Mouse (Mus musculus) liver, embryonic 12.5 days (tissue): Measurements from ENCODE around the gene Bloc1s5. TPM values are rescaled to one million over a fixed set of nuclear protein-coding genes. Genes with fewer than 3 reads are reported as not detected.
"Not testable (repeated sequence)": the region's sequence is repeated elsewhere in the genome, so short reads cannot be mapped to it uniquely, and the experiment has no call there.

ENCODE experiments used
- ATAC-seq: fragments of 200-750 bp; cut with Nextera tagmentation; 2 replicates; pipeline ENCODE4 v1.8.0; 2017; ENCODE audit warnings: moderate number of reproducible peaks, mild to moderate bottlenecking, moderate library complexity
- H3K27ac ChIP-seq: fragments of 300-500 bp; sonication (generic); 2 replicates; pipeline ENCODE4 v1.5.1; 2016; ENCODE audit warnings: mild to moderate bottlenecking
- H3K27me3 ChIP-seq: fragments of 300-500 bp; sonication (generic); replicated peaks from 2 replicates; pipeline ENCODE4 v1.6.1; 2016; ENCODE audit warnings: mild to moderate bottlenecking, moderate library complexity
- H3K36me3 ChIP-seq: fragments of 300-500 bp; sonication (generic); 2 replicates; pipeline ENCODE4 v1.6.1; 2016; ENCODE audit warnings: mild to moderate bottlenecking, moderate library complexity
- H3K4me1 ChIP-seq: fragments of 300-500 bp; sonication (generic); 2 replicates; pipeline ENCODE4 v1.6.1; 2016
- H3K4me2 ChIP-seq: fragments of 300-500 bp; sonication (generic); 2 replicates; pipeline ENCODE4 v1.6.1; 2016; ENCODE audit warnings: mild to moderate bottlenecking, moderate library complexity
- H3K4me3 ChIP-seq: fragments of 300-500 bp; sonication (generic); 2 replicates; pipeline ENCODE4 v1.5.1; 2016; ENCODE audit warnings: mild to moderate bottlenecking, moderate library complexity
- H3K9ac ChIP-seq: fragments of 300-500 bp; sonication (generic); 2 replicates; pipeline ENCODE4 v1.6.1; 2016; ENCODE audit warnings: mild to moderate bottlenecking, moderate library complexity
- H3K9me3 ChIP-seq: fragments of 300-500 bp; sonication (generic); replicated peaks from 2 replicates; pipeline ENCODE4 v1.6.1; 2016; ENCODE audit warnings: mild to moderate bottlenecking, moderate library complexity
- WGBS: fragments of 180-500 bp; shearing (Covaris S2); methylation state at CpG from one replicate; pipeline ENCODE4 v1.1.7; 2016; ENCODE audit not compliant: insufficient replicate concordance; 5-methylcytosine and 5-hydroxymethylcytosine counted together
- polyA plus RNA-seq: library from polyadenylated mRNA; unstranded; fragments of >200 nt; fragmentation: Nextera tagmentation; extraction: Ambion mirVana; gene quantifications from 2 replicates; pipeline ENCODE4 v1.2.1, GENCODE M21; 2016

The Bloc1s5 gene
- polyA plus RNA-seq, 1 experiment from 2014 or later, result 16.4 TPM

DNA sequence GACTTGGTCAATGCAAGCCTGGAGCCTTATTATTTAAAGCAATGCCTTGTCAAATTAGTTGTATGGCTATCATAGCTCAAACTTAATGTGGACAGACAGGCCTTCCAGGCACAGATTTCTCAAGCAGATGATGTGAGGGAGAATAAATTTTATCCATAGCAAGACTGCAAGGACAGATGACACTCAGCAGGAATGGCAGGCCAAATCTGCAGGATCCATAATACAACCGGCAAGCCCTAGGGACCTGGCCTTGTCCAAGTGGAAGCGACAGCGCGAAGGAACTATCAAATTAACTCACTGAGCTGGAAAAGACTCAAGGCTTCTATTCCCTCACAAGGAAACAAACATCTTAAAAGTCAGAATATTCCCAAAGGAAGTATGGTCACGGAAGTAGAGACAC, 6.1 kb upstream of the Bloc1s5 start:
- H3K4me1 ChIP-seq, result no peaks in the 10 kb centered on the region
- no peak overlapping the region for H3K4me3 ChIP-seq
- WGBS, result 91% methylated on average over 5 of the region's 5 CpGs
- H3K4me2 ChIP-seq, result no peak overlapping the region
- no peak overlapping the region for H3K9ac ChIP-seq
- H3K36me3 ChIP-seq, result peaks cover 45% of the 10 kb centered on the region
- ATAC-seq, result no peak
- H3K9me3 ChIP-seq, result no peaks in the 10 kb centered on the region
- H3K27me3 ChIP-seq, result no peaks in the 10 kb centered on the region
- H3K27ac ChIP-seq, result no peak overlapping the region

DNA sequence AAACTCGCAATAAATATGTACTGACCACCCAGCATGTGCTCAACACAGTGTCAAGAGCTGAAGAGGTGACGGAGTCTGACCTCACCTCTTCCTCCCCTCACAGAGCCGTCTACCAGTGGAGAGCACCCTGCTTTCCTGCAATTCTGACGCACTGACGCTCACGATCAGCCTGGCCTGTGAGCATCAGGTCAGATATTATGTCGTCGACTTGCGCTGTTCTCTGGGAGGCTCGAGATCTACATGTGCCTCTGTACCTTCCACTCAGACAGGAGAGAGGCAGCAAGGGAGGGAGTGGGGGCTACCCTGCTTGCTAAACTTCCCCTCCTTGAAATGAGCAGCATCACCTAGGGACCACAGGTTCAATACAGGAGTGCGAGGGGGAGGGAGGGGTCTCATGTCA, 3.8 kb upstream of the Bloc1s5 start:
- Histone ChIP-seq H3K27ac (no peak overlapping the region), H3K36me3 (peaks cover 24% of the 10 kb centered on the region), H3K4me2 (no peak overlapping the region), H3K27me3 (no peaks in the 10 kb centered on the region), H3K4me3 (no peak overlapping the region), H3K9ac (no peak overlapping the region), H3K9me3 (no peaks in the 10 kb centered on the region), H3K4me1 (peaks cover 7% of the 10 kb centered on the region)
- ATAC-seq, result no peak
- 68% methylated on average over 11 of the region's 11 CpGs for WGBS

DNA sequence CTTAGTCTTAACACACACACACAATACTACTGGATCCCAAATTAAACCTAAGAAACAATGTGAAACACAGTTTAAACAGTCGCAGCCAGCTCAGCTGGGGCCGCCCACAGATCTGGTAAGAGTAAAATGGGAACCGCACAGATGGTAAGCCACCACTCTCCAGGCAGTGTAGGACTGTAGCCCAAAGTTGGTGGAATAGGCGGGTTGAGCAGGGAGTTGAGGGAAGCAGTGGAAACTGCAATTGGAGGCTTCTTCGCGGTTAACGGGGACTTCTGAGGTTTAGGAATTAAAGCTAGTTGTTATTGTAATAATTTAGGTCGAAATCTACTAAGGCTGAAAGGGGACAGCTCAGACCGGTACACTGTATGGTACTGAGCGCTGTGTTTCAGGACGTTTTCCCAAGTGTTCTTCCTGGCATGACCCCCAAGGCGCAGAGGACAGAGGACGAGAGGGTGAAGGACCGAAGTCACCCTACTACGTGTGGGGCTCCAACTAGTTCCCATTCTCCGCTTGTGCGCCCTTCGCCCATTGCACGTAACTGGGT, 581 bp downstream of the Bloc1s5 start:
- peaks cover 32% of the 10 kb centered on the region for H3K4me1 ChIP-seq
- H3K9ac ChIP-seq, result peak overlapping the region; percentile 83
- peak overlapping the region; percentile 96 for H3K27ac ChIP-seq
- H3K9me3 ChIP-seq, result no peaks in the 10 kb centered on the region
- peak; percentile 55 for ATAC-seq
- peaks cover 7% of the 10 kb centered on the region for H3K36me3 ChIP-seq
- H3K4me3 ChIP-seq, result peak overlapping the region; percentile 68
- peak overlapping the region; percentile 75 for H3K4me2 ChIP-seq
- under 1% methylated on average over 19 of the region's 19 CpGs for WGBS
- H3K27me3 ChIP-seq, result no peaks in the 10 kb centered on the region

DNA sequence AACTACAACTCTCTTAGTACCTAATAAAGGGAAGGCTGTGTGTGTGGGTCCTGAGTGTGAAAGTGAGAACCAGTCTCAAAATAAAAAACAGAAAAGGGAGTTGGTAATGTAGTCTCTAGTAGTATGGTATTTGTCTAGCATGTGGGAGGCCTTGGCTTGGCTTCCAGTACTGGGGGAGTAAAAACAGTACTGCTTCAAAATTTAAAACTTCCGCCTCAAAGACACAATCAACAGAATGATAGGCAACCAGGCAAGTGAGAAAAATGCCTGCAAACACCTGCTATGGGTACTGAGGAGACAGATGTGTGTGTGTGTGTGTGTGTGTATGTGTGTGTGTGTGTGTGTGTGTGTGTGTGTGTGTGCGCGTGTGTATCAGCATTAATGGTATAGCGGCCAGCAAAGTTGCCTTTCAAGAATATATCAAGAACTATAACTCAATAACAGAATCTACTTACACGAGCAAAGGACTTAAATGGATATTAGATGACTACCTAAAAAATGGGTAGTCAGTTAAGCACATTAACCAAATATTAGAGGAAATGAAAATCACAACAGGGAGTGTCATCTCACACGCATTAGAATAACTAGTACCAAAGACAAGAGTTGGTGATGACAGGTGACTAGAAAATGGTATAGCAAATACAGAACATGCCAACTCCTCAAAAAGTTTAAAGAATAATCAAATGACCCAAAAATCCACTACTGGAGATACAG, 1.5 kb downstream of the Bloc1s5 start:
- H3K9ac ChIP-seq, result peak overlapping the region; percentile 83
- ATAC-seq, result no peak
- H3K27me3 ChIP-seq, result no peaks in the 10 kb centered on the region
- 73% methylated on average over 6 of the region's 6 CpGs for WGBS
- peaks cover 13% of the 10 kb centered on the region for H3K36me3 ChIP-seq
- H3K9me3 ChIP-seq, result no peaks in the 10 kb centered on the region
- peak overlapping the region; percentile 75 for H3K4me2 ChIP-seq
- H3K4me1 ChIP-seq, result peaks cover 32% of the 10 kb centered on the region
- H3K4me3 ChIP-seq, result peak overlapping the region; percentile 68
- H3K27ac ChIP-seq, result peak overlapping the region; percentile 96

DNA sequence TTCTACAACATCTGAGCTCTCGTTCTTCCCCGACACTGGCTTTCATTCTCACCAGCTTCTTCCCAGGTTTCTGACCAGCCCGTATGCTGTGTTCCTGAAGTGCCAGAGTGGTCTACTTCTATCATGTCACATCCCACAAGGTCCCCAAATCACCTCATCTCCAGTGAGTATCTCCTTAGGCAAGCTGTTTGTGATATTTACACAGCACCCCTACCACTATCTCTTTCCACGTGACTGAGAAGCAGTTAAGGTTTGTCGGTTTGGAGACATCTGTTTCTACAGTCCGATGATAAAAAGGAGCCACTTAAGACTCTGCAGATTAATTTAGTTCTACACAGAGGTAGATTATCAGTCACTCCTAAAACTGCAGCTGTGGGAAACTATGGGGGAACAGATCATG, 2.4 kb downstream of the Bloc1s5 start:
- Histone ChIP-seq H3K9ac (peak overlapping the region; percentile 42; the same call in 1 of the 2 replicates), H3K36me3 (peaks cover 13% of the 10 kb centered on the region), H3K27ac (peak overlapping the region; percentile 84), H3K27me3 (no peaks in the 10 kb centered on the region), H3K4me3 (peak overlapping the region; percentile 3; the same call in 1 of the 2 replicates), H3K9me3 (no peaks in the 10 kb centered on the region), H3K4me2 (peak overlapping the region; percentile 45), H3K4me1 (peaks cover 32% of the 10 kb centered on the region)
- 33% methylated on average over 6 of the region's 6 CpGs for WGBS
- ATAC-seq, result peak; percentile 68

DNA sequence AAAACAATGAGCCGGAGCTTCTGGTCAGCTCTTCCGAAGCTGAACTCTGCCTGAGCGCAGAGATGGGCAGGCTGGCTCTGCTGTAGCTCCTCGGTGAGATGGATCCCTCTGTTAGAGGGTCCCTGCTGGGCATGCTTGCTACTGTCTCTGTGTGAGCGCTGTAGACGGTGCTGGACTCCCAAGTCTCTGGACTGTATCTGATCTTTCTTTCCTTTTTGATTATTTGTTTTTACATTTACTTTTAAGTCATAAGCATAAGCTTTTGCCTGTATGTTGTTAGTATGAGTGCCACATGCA, 8.7 kb downstream of the Bloc1s5 start:
- no peak for ATAC-seq
- Histone ChIP-seq H3K4me3 (no peak overlapping the region), H3K4me1 (peaks cover 15% of the 10 kb centered on the region), H3K4me2 (no peak overlapping the region), H3K27me3 (no peaks in the 10 kb centered on the region), H3K36me3 (peaks cover 30% of the 10 kb centered on the region), H3K27ac (no peak overlapping the region), H3K9me3 (no peaks in the 10 kb centered on the region), H3K9ac (no peak overlapping the region)
- 54% methylated on average over 6 of the region's 6 CpGs for WGBS

DNA sequence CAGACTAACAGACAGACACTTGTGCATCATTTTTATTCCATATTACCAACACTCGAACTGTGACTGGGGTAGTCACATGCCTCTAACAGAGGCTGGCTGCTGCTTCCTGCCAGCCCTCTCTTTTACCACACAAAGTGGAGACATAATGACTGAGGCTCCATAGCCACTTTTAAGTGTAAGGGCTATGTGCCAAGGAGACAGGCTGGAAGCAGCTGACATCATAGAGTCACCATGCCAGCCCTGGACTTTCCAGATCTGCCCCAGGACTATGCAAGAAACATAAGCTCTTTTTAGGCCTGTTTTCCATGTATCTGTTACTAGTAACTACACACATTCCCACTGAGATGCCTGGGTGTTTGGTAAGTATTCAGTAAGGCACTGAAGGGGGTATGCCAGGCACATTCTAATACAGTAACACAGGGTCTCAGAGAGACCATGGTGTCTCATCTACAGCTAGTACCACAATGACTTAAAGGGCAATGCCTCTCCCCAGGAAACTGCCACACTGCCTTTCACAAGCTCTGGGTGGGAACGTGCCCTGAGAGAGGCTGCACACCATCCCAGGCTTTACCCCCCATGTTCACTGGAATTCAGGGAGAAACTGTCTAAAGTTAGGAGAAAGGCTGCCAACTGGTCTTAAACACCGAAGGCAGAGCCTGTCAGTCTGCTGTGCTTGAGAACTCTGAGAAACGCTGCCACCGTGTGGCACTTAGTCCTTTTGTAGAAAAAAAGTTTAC, 9.2 kb downstream of the Bloc1s5 start:
- Histone ChIP-seq H3K27ac (no peak overlapping the region), H3K4me2 (no peak overlapping the region), H3K9me3 (no peaks in the 10 kb centered on the region), H3K27me3 (no peaks in the 10 kb centered on the region), H3K36me3 (peaks cover 33% of the 10 kb centered on the region), H3K9ac (no peak overlapping the region), H3K4me1 (peaks cover 11% of the 10 kb centered on the region; the same call in 1 of the 2 replicates), H3K4me3 (no peak overlapping the region)
- ATAC-seq, result no peak
- 35% methylated on average over 5 of the region's 5 CpGs for WGBS

DNA sequence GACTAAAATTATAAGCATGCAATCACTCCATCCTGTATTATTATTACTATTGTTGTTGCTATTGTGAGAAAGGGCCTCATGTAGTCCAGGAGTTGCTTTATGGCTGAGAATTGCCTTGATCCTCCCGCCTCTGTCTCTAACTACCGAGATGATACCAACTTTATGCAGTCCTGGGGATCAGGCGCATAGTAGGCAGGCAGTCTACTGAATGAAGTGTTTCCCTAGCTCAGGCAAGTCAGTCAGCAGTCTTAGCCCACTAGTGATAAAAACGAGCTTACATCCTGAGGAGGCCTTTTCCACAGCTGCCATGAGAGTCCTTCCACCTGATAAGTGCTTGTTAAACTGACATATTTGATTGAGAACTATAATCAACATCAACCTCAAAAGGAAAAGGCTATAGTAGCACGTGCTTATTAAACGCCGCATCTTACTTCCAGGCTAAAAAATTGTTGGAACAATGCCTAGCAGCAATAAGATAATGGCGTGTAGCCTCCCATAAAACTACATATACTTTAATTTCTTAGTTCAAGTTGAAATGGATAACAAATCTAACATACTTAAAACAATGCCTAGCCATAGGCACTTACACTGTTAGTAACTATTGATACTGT, 10.5 kb downstream of the Bloc1s5 start:
- ATAC-seq, result no peak

DNA sequence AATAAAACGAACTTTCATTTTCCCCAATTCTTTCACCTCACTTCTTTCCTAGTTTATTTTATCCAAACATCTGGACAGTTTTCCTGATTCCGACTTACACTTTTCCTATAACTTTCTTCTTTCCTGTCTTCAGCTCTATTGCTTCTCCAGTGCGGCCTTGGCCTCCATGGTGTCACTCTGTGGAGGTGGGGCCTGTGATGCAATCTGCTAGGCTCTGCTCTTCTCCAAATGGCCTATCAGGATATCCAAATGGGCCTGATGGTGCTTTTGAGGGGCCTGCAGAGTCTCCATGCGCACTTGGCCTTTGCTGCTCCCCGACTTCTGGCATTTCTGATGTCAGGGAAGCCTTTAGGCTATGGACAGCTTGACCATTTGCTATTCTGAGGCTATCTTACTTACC, 11.6 kb downstream of the Bloc1s5 start:
- no peak; the same call in 1 of the 2 replicates for ATAC-seq

More for the DNA sequence above, 10.5 kb downstream of the Bloc1s5 start:
- WGBS, result 79% methylated on average over 8 of the region's 8 CpGs
- no peaks in the 10 kb centered on the region for H3K27me3 ChIP-seq
- H3K4me2 ChIP-seq, result no peak overlapping the region
- H3K9me3 ChIP-seq, result no peaks in the 10 kb centered on the region
- peaks cover 26% of the 10 kb centered on the region for H3K36me3 ChIP-seq
- no peak overlapping the region for H3K4me3 ChIP-seq
- no peak overlapping the region for H3K27ac ChIP-seq
- no peak overlapping the region for H3K9ac ChIP-seq
- peaks cover 11% of the 10 kb centered on the region; the same call in 1 of the 2 replicates for H3K4me1 ChIP-seq

DNA sequence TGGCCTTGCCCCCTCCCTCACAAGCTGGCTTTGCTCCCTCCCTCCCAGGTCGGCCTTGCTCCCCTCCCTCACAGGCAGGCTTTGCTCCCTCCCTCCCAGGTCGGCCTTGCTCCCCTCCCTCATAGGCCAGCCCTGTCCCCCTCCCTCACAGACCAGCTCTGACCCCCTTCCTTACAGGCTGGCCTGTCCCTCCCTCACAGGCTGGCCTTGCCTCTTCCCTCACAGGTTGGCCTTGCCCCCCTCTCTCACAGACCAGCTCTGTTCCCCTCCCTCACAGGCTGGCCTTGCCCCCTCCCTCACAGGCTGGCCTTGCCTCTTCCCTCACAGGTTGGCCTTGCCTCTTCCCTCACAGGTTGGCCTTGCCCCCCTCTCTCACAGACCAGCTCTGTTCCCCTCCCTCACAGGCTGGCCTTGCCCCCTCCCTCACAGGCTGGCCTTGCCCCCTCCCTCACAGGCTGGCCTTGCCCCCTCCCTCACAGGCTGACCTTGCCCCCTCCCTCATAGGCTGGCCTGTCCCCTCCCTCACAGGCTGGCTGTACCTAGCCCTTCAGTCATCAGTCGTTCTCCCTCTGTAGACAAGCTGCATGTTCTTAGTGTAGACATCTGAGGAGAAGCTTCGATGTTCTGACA, 16.8 kb downstream of the Bloc1s5 start:
- H3K27ac ChIP-seq, H3K9me3 ChIP-seq, H3K4me3 ChIP-seq, H3K27me3 ChIP-seq, ATAC-seq, H3K4me2 ChIP-seq, H3K9ac ChIP-seq: not testable (repeated sequence)
- H3K4me1 ChIP-seq, result peaks cover 49% of the 10 kb centered on the region
- WGBS, result 54% methylated on average over 4 of the region's 4 CpGs
- peaks cover 29% of the 10 kb centered on the region for H3K36me3 ChIP-seq

More for the DNA sequence above, 11.6 kb downstream of the Bloc1s5 start:
- H3K4me1 ChIP-seq, result peaks cover 11% of the 10 kb centered on the region; the same call in 1 of the 2 replicates
- H3K36me3 ChIP-seq, result peaks cover 27% of the 10 kb centered on the region
- H3K4me2 ChIP-seq, result no peak overlapping the region
- no peak overlapping the region for H3K27ac ChIP-seq
- H3K9ac ChIP-seq, result no peak overlapping the region
- H3K4me3 ChIP-seq, result no peak overlapping the region
- WGBS, result 70% methylated on average over 5 of the region's 5 CpGs
- H3K9me3 ChIP-seq, result no peaks in the 10 kb centered on the region
- H3K27me3 ChIP-seq, result no peaks in the 10 kb centered on the region

DNA sequence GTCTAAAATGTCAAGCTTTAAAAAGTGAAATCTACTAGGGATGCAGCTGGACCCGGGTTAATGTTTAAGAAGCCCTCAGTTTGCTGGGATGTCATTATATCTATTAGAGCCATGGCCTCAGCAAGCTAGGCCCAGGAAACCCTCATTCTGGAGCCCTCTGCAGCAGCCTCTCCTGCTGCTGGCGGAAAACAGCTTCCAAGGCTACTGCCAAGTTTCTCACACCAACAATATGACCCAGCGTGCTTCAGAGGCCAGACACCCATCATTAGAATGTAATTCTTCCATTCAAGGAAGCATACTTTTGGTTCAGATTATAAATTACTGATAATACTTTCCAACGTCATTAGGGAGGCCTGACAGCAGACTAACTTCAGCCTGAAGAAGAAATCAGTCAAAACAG, 18.0 kb downstream of the Bloc1s5 start:
- ATAC-seq, result no peak
- WGBS, result 57% methylated on average over 4 of the region's 4 CpGs
- Histone ChIP-seq H3K27ac (peak overlapping the region; percentile 43), H3K36me3 (peaks cover 37% of the 10 kb centered on the region), H3K4me2 (no peak overlapping the region), H3K27me3 (no peaks in the 10 kb centered on the region), H3K4me3 (no peak overlapping the region), H3K4me1 (peaks cover 54% of the 10 kb centered on the region), H3K9ac (no peak overlapping the region), H3K9me3 (no peaks in the 10 kb centered on the region)
